Mouse (Mus musculus) C2C12 (cell line): ENCODE data around the gene Kremen1. TPM values are rescaled to one million over a fixed set of nuclear protein-coding genes. Genes with fewer than 3 reads are reported as not detected.

ENCODE experiments used
- H3K27me3 ChIP-seq: one replicate; pipeline ENCODE4 v1.6.1; 2011; ENCODE audit not compliant: control insufficient read depth, insufficient read depth, insufficient read length
- H3K36me3 ChIP-seq: one replicate; pipeline ENCODE4 v1.6.1; 2011; ENCODE audit not compliant: control insufficient read depth, insufficient read depth
- H3K4me3 ChIP-seq: one replicate; pipeline ENCODE4 v1.5.1; 2011; ENCODE audit warnings: mild to moderate bottlenecking, control low read depth; ENCODE audit not compliant: poor library complexity, insufficient read depth, severe bottlenecking
- H3K79me2 ChIP-seq: one replicate; pipeline ENCODE4 v1.6.1; 2011; ENCODE audit not compliant: control insufficient read depth, insufficient read depth
- H3K79me3 ChIP-seq: one replicate; pipeline ENCODE4 v1.6.1; 2011; ENCODE audit warnings: low read depth, control low read depth
- H3ac ChIP-seq: one replicate; pipeline ENCODE3; 2011; ENCODE audit warnings: low read depth; ENCODE audit not compliant: control insufficient read depth, insufficient read length
- CEBPB ChIP-seq: IDR thresholded peaks from one replicate; pipeline ENCODE4 v1.6.1; 2011; ENCODE audit warnings: low read depth, mild to moderate bottlenecking, control low read depth, moderate library complexity
- CTCF ChIP-seq: IDR thresholded peaks from one replicate; pipeline ENCODE4 v1.5.1; 2011; ENCODE audit not compliant: control insufficient read depth, insufficient read depth, insufficient read length
- FOSL1 ChIP-seq: IDR thresholded peaks from one replicate; pipeline ENCODE4 v1.8.0; 2011; ENCODE audit warnings: mild to moderate bottlenecking, low read length; ENCODE audit not compliant: poor library complexity, insufficient read depth, severe bottlenecking
- MAX ChIP-seq: IDR thresholded peaks from one replicate; pipeline ENCODE4 v1.6.1; 2011; ENCODE audit warnings: mild to moderate bottlenecking, control low read depth
- MYOD1 ChIP-seq: IDR thresholded peaks from one replicate; pipeline ENCODE4 v1.6.1; 2011; ENCODE audit warnings: low read depth; ENCODE audit not compliant: control insufficient read depth, insufficient read length
- MYOG ChIP-seq: IDR thresholded peaks from one replicate; pipeline ENCODE4 v1.6.1; 2011; ENCODE audit not compliant: control insufficient read depth, insufficient read length; ENCODE audit errors: extremely low read depth
- USF1 ChIP-seq: IDR thresholded peaks from one replicate; pipeline ENCODE4 v1.6.1; 2011; ENCODE audit warnings: low read depth, mild to moderate bottlenecking, control low read depth, moderate library complexity
- polyA plus RNA-seq: library from polyadenylated mRNA; unstranded; fragments of >200 nt; fragmentation: generic; extraction: Trizol; gene quantifications from one replicate; pipeline ENCODE4 v1.2.1, GENCODE M21; 2012; ENCODE audit warnings: missing spikeins

Gene Kremen1
- polyA plus RNA-seq, 1 experiment, result 43.5 TPM

DNA sequence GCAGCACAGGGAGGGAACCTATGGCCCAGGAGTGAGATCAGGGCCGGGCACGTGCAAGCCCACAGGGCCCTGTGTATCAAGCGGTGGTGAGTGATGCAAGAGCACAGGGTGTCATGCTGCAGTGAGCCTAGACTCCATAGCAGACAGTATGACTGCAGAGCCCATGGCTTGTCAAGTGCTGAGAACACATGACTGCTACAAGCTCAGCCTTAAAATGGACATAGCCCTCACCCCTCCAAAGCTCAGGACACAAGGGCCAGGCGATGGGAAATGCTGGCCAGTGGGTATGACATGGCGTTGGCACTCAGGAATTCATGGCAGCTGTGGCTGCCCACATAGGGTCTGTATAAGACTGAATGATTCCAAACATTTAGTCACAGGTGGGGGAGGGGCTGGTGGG lies 64.3 kb downstream of the Kremen1 start:
- H3K36me3 ChIP-seq, result peaks cover 20% of the 10 kb centered on the region
- TF ChIP-seq MYOD1 (peak; percentile 81), USF1 (no peak), CEBPB (peak; percentile 50), MYOG (no peak), FOSL1 (no peak), MAX (no peak), CTCF (no peak)
- no peaks in the 10 kb centered on the region for H3K79me2 ChIP-seq

DNA sequence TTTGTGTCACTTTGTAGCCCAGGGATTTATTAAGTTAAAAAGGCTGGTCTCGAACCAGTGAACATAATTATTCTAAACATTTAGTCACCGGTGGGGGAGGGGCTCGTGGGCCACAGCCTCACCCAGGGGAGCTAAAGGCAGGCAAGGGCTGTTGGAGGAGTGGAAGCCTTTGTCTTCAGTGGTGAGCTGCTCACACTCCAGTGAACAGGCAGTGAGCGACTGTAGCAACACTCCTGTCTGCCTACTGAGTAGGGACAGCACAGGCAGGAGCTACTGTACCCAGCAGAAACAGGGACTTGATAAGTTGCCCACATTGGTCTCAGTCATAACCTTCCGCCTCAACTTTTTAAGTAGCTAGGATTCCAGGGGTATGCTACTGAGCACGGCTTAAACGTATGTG lies 64.8 kb downstream of the Kremen1 start:
- H3K36me3 ChIP-seq, result peaks cover 22% of the 10 kb centered on the region
- no peak for TF ChIP-seq MYOG
- TF ChIP-seq FOSL1, result no peak
- no peak for TF ChIP-seq CEBPB
- no peak for TF ChIP-seq MYOD1
- no peak for TF ChIP-seq MAX
- TF ChIP-seq USF1, result no peak
- TF ChIP-seq CTCF, result no peak
- no peak overlapping the region for H3K4me3 ChIP-seq
- no peaks in the 10 kb centered on the region for H3K79me3 ChIP-seq
- no peaks in the 10 kb centered on the region for H3K79me2 ChIP-seq
- no peak overlapping the region for H3ac ChIP-seq
- no peaks in the 10 kb centered on the region for H3K27me3 ChIP-seq

More for the DNA sequence above, 64.3 kb downstream of the Kremen1 start:
- no peaks in the 10 kb centered on the region for H3K27me3 ChIP-seq
- H3K79me3 ChIP-seq, result no peaks in the 10 kb centered on the region
- no peak overlapping the region for H3K4me3 ChIP-seq
- peak overlapping the region; percentile 8 for H3ac ChIP-seq

DNA sequence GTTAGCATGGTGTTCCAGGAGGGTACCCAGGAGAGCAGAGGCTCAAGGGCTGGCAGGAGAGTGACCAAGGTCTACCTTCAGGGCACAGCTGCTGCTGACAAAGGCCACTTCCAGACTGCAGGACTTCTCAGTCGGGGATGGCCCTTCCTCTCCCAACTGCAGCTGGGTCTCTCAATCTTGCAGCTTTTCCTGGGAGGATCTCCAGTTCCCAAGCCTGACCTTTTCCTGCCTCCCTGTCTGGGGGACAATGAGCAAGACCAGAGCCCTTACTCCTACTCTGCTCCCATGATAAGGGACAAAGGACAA lies 67.8 kb downstream of the Kremen1 start:
- H3K79me2 ChIP-seq, result no peaks in the 10 kb centered on the region
- H3K79me3 ChIP-seq, result no peaks in the 10 kb centered on the region
- no peaks in the 10 kb centered on the region for H3K27me3 ChIP-seq
- H3ac ChIP-seq, result no peak overlapping the region
- TF ChIP-seq MYOG (no peak), CTCF (no peak), CEBPB (no peak), MAX (no peak), FOSL1 (no peak), USF1 (no peak), MYOD1 (no peak)
- H3K4me3 ChIP-seq, result no peak overlapping the region
- peaks cover 33% of the 10 kb centered on the region for H3K36me3 ChIP-seq

DNA sequence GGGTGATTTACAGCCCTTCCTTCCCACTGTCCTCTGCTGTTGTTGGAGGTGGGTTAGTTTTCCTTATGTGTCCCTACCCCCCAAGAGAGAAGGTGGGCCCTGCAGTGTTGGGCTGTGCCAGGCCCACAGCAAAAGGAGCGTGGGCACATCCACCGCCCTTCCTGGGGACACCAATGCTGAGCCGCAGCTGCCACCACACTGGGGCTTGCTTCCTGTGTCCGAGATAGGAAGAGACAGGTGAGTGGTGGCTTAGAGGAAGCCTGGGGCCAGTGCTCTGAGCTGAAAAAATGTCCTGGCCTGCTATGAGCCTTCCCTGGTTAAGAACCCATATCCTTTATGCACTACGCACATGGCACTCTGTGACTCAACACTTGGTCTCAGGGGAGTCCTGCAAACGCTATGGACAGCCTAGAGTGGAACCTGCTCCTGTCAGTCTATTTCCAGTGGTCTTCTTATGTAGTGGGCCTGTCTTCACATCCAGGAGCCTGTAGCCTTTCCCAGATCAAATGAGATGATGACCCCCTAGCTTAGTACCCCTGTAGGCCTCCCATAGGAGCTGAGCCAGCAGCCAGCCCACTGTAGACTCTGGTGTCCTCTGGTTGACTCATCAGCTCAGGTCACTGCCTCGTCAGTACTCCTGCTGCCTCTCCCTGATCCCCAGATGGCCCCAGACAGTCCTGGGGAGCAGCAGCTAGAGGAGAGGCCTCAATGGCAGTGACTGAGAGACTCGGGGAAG lies 68.3 kb downstream of the Kremen1 start:
- Histone ChIP-seq H3K79me3 (no peaks in the 10 kb centered on the region), H3K36me3 (peaks cover 29% of the 10 kb centered on the region), H3ac (peak overlapping the region; percentile 1), H3K4me3 (no peak overlapping the region), H3K79me2 (no peaks in the 10 kb centered on the region), H3K27me3 (no peaks in the 10 kb centered on the region)
- TF ChIP-seq CEBPB, result no peak
- no peak for TF ChIP-seq USF1
- peak; percentile 41 for TF ChIP-seq MAX
- no peak for TF ChIP-seq CTCF
- peak; percentile 96 for TF ChIP-seq MYOD1
- TF ChIP-seq FOSL1, result no peak

DNA sequence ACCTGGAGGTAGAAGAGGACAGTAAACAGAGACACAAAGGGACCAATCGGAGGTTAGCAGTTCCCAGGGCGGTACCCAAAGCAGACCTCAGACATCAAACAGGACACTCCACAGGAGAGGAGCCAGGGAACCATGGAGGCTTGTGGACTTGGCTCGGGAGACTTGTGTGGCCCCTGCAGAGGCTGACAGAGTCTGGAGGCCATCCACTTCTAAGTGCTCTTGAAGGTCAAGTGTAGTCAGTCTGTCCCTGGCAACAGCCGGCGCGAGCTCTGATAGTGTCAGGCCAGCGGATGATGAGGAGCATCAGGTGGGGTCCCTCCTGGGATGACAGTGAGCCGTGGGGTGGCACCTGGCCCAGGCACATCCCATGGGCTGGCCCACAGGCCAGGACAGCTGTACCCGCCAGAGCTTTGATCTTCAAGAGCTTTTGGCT lies 69.3 kb downstream of the Kremen1 start:
- Histone ChIP-seq H3K36me3 (peaks cover 21% of the 10 kb centered on the region), H3K4me3 (no peak overlapping the region), H3K27me3 (no peaks in the 10 kb centered on the region), H3K79me2 (no peaks in the 10 kb centered on the region), H3ac (no peak overlapping the region), H3K79me3 (no peaks in the 10 kb centered on the region)
- TF ChIP-seq MYOD1 (peak; percentile 70), CEBPB (no peak), MYOG (no peak)
